Mouse (Mus musculus) effector memory CD4-positive, alpha-beta T cell, adult 7 months (primary cell): ENCODE results near the gene Rgmb. TPM values are rescaled to one million over a fixed set of nuclear protein-coding genes. Genes with fewer than 3 reads are reported as not detected.

Experiments
- polyA plus RNA-seq: library from polyadenylated mRNA; unstranded; fragments of 100-300 nt; shearing (Covaris generic); gene quantifications from one replicate; pipeline ENCODE4 v1.2.1, GENCODE M21; 2017

Rgmb gene
- polyA plus RNA-seq, result 6.4 TPM

DNA sequence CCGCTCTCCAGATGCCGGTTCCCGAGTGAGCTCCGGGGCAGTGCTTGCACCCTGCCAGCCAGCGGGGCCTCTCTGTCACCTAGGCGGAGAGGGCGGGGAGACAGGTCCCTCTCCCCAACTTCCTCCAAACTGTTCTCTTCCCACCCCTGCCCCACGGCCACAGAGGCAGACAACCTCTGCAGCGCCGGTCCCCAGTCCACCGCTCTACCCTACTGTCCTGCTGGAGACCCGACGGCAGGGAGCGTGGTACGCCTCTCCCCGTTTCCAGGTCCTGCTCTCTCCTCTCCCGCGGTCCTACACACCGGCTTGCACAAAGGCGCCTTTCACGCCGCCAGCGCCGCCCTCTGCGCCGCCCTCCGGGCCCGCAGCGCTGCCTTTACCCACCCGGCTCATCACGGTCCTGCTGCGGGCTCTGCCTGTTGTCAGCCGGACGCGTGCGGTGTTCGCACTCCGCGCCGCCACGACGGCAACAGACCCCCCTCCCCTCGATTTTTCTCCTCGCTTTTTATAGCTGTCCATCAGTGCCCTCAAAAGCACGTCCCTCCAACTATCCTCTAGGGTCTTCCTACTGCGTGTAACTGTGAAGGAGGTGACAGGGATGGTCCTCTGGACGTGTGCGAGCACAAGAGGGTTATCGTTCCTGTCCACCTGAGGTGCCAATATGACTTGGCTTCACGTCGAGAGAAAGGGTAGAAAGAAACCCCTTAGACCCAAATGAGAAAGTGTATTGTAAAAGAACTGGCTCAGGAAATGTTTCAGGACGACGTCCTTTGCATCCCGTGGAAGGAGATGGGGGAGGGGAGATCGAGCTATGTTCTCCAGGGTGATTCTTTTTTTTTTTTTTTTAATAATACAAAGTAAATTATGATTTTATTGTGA, at the start of gene Rgmb:
Gene Rgmb (minus strand): TSS at position 274 of the 879 bp plus-strand sequence.

Other genes with a start within 250 kb of the Rgmb start
- gene Chd1, start 126.1 kb downstream of the Rgmb start, polyA plus RNA-seq, result 144 TPM